Mouse (Mus musculus) hindbrain, embryonic 12.5 days (tissue): ENCODE measurements around the gene Vmn1r232. TPM values are rescaled to one million over a fixed set of nuclear protein-coding genes. Genes with fewer than 3 reads are reported as not detected.

Experiments used
- ATAC-seq: fragments of 200-750 bp; cut with Nextera tagmentation; 2 replicates; pipeline ENCODE4 v1.8.0; 2017; ENCODE audit warnings: moderate TSS enrichment; ENCODE audit not compliant: low FRiP score
- H3K27ac ChIP-seq: fragments of 300-500 bp; sonication (generic); 2 replicates; pipeline ENCODE4 v1.5.1; 2016; ENCODE audit warnings: mild to moderate bottlenecking
- H3K27me3 ChIP-seq: fragments of 300-500 bp; sonication (generic); 2 replicates; pipeline ENCODE4 v1.6.1; 2016; ENCODE audit warnings: mild to moderate bottlenecking
- H3K36me3 ChIP-seq: fragments of 300-500 bp; sonication (generic); 2 replicates; pipeline ENCODE4 v1.6.1; 2016; ENCODE audit warnings: mild to moderate bottlenecking
- H3K4me1 ChIP-seq: fragments of 300-500 bp; sonication (generic); 2 replicates; pipeline ENCODE4 v1.6.1; 2016
- H3K4me2 ChIP-seq: fragments of 300-500 bp; sonication (generic); replicated peaks from 2 replicates; pipeline ENCODE4 v1.6.1; 2016; ENCODE audit warnings: mild to moderate bottlenecking
- H3K4me3 ChIP-seq: fragments of 300-500 bp; sonication (generic); 2 replicates; pipeline ENCODE4 v1.5.1; 2016; ENCODE audit warnings: mild to moderate bottlenecking
- H3K9ac ChIP-seq: fragments of 300-500 bp; sonication (generic); 2 replicates; pipeline ENCODE4 v1.6.1; 2016; ENCODE audit warnings: mild to moderate bottlenecking, moderate library complexity
- H3K9me3 ChIP-seq: fragments of 300-500 bp; sonication (generic); replicated peaks from 2 replicates; pipeline ENCODE4 v1.6.1; 2016; ENCODE audit warnings: mild to moderate bottlenecking
- WGBS: fragments of 180-500 bp; shearing (Covaris S2); methylation state at CpG from one replicate; pipeline ENCODE4 v1.1.7; 2016; 5-methylcytosine and 5-hydroxymethylcytosine counted together
- polyA plus RNA-seq: library from polyadenylated mRNA; unstranded; fragments of >200 nt; fragmentation: Nextera tagmentation; extraction: Ambion mirVana; gene quantifications from 2 replicates; pipeline ENCODE4 v1.2.1, GENCODE M21; 2016

Vmn1r232 gene
- polyA plus RNA-seq: not detected in 2 replicates

DNA sequence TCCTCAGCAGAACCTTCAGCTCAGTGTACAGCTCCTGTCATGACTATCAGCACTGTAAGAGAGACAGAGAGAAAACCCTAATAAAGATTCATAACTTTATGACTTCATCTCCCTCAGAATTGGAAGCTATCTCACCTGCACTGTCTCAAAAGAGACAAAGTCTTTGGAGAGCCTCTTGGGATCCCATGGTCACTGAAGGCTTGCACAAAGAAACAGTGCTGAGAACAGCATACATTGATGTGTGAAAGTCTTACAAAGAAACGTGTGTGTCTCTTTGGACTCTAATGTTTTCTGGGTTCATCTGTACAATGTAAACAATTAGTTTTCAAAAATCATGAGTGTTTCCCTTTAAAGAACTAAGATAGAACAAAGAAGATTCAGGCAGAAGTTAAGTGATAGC is at the start of gene Vmn1r232:
Gene Vmn1r232, minus strand, starts transcription at position 101 of the 400 bp plus-strand sequence.
- no peak within 1 kb of the TSS for H3K27ac ChIP-seq
- no peak within 1 kb of the TSS for H3K9ac ChIP-seq
- H3K9me3 ChIP-seq: no peaks in the 10 kb centered on the region; the same call in 1 of the 2 replicates
- 48% methylated on average over 1 of the region's 1 CpGs for WGBS
- ATAC-seq: no peak
- H3K27me3 ChIP-seq: no peaks in the 10 kb centered on the region
- H3K4me3 ChIP-seq: no peak within 1 kb of the TSS
- no peak within 1 kb of the TSS for H3K4me2 ChIP-seq
- H3K36me3 ChIP-seq: no peaks in the 10 kb centered on the region
- no peaks in the 10 kb centered on the region for H3K4me1 ChIP-seq

DNA sequence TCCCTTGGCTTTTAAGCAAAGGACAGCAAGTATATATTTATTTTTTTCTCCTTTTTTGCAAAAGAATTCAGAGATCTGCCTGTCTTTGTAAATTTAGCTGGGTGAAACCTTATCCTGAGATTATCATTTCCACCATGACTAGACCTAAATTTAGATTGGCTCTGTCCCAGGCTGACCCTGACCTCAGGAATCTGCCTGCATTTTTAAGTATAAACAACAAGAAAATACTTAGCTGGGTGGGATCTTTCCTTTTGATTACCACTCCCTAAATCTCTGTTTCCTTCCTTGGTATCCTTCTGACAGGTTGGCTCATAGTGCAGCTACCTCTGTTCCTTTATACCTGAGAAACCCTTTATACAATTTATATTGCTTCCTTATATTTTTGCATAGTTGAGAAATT is 47.2 kb upstream of the Vmn1r232 start:
- Histone ChIP-seq H3K4me1 (no peaks in the 10 kb centered on the region), H3K9me3 (no peaks in the 10 kb centered on the region), H3K4me2 (no peak overlapping the region), H3K36me3 (peaks cover 81% of the 10 kb centered on the region), H3K27me3 (no peaks in the 10 kb centered on the region), H3K4me3 (no peak overlapping the region), H3K9ac (no peak overlapping the region), H3K27ac (no peak overlapping the region)
- ATAC-seq: no peak

DNA sequence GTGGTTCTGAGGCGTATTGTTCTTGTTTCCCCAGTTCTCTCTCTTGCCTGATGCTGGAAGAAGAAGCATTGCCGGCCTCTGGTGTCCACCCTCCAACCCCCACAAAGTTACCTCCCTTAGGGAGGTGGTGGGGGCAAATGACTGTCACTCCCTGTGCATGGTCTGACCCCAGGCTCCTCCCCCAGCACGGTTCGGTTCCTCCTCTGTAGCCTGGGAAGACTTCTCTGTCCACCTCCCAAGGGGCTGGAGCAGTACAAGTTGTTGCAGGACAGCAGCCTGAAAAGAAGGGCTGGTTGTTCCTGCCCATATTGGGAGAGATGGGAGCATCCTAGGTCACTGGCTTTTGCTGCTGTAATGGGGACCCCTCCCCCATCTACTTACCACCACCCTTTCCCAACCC is 45.9 kb upstream of the Vmn1r232 start:
- Histone ChIP-seq H3K27me3 (no peaks in the 10 kb centered on the region), H3K27ac (no peak overlapping the region), H3K4me3 (no peak overlapping the region), H3K4me1 (no peaks in the 10 kb centered on the region), H3K9ac (no peak overlapping the region), H3K9me3 (no peaks in the 10 kb centered on the region), H3K36me3 (peaks cover 94% of the 10 kb centered on the region), H3K4me2 (no peak overlapping the region)
- ATAC-seq: no peak
- WGBS: 87% methylated on average over 4 of the region's 4 CpGs

DNA sequence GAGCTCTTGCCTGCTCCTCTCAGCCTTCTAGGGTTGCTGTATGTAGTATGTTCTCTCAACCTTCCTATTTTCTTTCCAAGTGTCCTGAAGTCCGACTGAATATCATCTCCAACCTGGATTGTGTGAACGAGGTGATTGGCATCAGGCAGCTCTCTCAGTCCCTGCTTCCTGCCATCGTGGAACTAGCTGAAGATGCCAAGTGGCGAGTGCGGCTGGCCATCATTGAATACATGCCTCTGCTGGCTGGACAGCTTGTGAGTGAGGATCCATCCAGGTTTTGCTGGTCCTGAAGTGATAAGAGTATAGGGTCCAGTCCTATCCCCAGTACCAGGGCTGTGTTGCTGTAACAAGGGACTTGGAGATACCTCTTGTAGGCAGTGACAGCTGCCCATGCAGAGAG is 40.9 kb upstream of the Vmn1r232 start:
- Histone ChIP-seq H3K27me3 (no peaks in the 10 kb centered on the region), H3K4me3 (no peak overlapping the region), H3K36me3 (peaks cover 98% of the 10 kb centered on the region), H3K9me3 (no peaks in the 10 kb centered on the region), H3K9ac (no peak overlapping the region), H3K27ac (no peak overlapping the region), H3K4me2 (no peak overlapping the region), H3K4me1 (no peaks in the 10 kb centered on the region)
- 95% methylated on average over 5 of the region's 5 CpGs for WGBS
- no peak for ATAC-seq

DNA sequence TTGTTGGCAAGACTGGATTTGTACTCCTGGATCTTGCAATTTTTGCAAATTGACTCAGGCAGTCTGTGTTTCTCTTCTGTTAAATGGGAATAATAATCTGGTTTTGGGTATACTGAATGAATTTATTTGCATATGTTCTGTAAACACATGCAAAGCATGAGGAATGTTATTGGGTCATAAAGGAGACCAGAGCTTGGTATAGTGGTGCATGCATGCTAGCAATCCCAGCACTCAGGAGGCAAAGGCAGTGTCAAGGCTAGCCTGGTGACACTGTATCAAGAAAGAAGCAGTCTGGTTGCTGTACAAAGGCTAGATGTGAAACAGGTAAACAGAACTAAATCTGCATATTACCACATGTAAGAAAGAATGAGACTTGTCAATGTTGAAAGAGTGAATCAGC is 27.1 kb upstream of the Vmn1r232 start:
- peak overlapping the region; percentile 84 for H3K9ac ChIP-seq
- no peaks in the 10 kb centered on the region for H3K27me3 ChIP-seq
- H3K27ac ChIP-seq: no peak overlapping the region
- peak overlapping the region; percentile 81 for H3K4me2 ChIP-seq
- no peaks in the 10 kb centered on the region for H3K9me3 ChIP-seq
- peak overlapping the region; percentile 73 for H3K4me3 ChIP-seq
- H3K4me1 ChIP-seq: peaks cover 33% of the 10 kb centered on the region
- ATAC-seq: no peak
- H3K36me3 ChIP-seq: peaks cover 5% of the 10 kb centered on the region

DNA sequence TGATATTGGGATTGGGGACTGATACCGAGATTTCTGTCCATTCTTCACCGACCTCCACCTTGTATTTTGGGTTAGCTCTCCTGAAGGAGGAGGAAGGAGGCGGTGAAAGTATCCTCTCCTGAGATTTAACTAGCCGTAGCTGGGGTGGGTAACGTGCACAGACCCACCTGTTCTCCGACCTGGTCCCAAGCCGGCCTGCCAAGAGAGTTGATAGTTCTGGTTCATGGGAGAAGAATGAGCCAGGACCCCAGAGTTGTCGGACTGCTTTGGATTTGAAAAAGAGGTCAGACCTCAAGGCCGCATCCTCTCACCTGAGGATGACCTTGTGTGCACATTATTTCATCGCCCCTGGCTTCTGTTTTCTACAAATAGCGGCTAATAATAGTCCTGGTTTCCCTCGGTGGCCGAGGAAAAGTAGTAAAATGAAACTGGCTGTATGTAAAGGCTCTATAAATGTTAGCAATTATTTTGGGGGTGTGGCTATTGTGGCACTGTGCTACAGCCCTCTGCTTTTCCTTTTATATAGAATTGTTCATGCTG is 26.6 kb upstream of the Vmn1r232 start:
- ATAC-seq: no peak
- peak overlapping the region; percentile 73 for H3K4me3 ChIP-seq
- H3K9ac ChIP-seq: peak overlapping the region; percentile 84
- peak overlapping the region; percentile 97 for H3K27ac ChIP-seq
- H3K9me3 ChIP-seq: no peaks in the 10 kb centered on the region
- no peaks in the 10 kb centered on the region for H3K27me3 ChIP-seq
- WGBS: 1% methylated on average over 13 of the region's 13 CpGs
- no peaks in the 10 kb centered on the region for H3K36me3 ChIP-seq
- peak overlapping the region; percentile 81 for H3K4me2 ChIP-seq
- peaks cover 33% of the 10 kb centered on the region for H3K4me1 ChIP-seq

DNA sequence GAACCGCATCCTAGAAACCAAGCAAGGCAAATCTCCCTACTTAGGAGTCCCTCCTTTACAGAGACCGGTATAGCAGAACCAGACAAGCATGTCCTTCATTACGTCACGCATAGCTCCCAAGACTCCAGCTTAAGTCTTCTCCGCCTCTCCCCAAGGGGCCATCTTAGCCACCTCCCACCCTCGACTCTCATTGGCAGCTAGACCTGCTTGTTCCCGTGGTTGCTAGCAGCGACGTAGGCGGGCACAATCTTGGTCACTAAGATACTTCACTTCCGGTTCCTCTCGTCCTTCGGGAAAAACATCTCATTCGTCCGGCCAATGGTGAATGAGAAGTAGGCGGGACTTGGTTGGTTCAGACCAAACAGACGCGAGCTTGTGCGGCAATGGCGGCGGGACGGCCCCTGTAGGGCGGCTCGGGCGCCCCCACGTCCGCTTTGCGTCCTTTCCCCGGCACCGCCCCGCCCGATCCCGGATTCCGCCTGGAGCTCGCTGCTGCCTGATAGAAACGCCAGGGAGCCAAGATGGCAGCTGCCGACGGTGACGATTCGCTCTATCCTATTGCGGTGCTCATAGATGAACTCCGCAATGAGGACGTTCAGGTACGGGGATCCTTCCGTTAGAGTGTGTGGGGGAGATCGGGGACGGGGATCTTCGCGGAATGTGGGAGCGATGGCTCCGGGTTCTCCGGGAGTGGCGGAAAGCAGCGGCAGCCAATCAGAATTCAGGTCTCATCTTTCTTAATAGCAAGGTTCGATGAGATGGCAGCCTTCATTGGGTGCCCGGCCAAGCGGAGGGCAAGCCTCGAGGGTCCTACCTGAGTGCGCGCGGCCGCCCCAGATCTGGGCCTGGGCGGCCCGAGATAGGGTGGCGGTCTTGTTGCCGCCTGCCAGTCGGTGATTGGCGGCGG is 25.7 kb upstream of the Vmn1r232 start, which contains the start of gene Ppp2r1a:
Gene Ppp2r1a, plus strand, starts transcription at position 327 of the 907 bp plus-strand sequence.
- Histone ChIP-seq H3K4me1 (peaks cover 33% of the 10 kb centered on the region), H3K9me3 (no peaks in the 10 kb centered on the region), H3K4me2 (peak within 1 kb of the TSS; percentile 81), H3K27me3 (no peaks in the 10 kb centered on the region), H3K9ac (peak within 1 kb of the TSS; percentile 84), H3K4me3 (peak within 1 kb of the TSS; percentile 73), H3K27ac (peak within 1 kb of the TSS; percentile 97), H3K36me3 (no peaks in the 10 kb centered on the region)
- WGBS: 1% methylated on average over 69 of the region's 69 CpGs
- peak; percentile 99 for ATAC-seq

DNA sequence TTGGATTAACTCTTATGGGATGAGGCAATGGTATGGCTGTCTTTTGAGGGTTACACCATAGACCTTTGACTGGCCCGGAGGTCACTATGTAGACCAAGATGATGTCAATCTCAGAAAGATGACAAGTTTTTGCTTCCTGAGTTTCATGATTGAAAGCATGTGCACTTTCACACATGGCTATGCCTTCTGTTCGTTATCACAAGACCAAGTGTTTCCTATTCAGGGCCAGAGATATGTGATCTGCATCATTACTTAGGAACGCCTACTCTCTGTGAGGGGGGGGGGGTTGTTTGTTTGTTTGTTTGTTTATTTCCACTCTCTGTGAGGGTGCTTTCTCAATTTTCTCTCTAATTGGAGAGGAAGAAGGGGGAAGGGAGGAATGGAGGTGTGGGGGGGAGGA is 24.7 kb upstream of the Vmn1r232 start:
- Histone ChIP-seq H3K9ac (peak overlapping the region; percentile 69), H3K4me3 (peak overlapping the region; percentile 73), H3K4me1 (peaks cover 32% of the 10 kb centered on the region), H3K27ac (peak overlapping the region; percentile 92), H3K36me3 (no peaks in the 10 kb centered on the region), H3K4me2 (peak overlapping the region; percentile 64), H3K27me3 (no peaks in the 10 kb centered on the region), H3K9me3 (no peaks in the 10 kb centered on the region)
- 53% methylated on average over 3 of the region's 3 CpGs for WGBS
- ATAC-seq: peak; percentile 0; the same call in 1 of the 2 replicates

DNA sequence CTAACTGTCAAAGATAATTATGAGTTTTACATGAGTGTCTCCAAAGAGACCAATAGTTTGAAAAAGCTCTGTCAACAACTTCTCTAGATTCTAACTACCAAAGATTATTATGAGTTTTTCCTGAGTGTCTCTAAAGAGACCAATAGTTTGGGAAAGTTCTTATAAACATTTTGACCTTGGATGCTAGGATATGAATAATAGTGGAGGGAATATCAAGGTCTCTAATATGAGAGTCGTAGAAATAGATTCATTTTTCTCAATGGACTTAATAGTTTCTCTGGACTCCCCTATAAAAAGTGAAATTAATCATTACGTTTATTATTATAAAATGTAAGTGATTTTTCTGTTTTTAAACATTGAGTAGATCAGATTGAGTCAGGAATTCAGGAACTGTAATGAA is 14.5 kb downstream of the Vmn1r232 start, which contains the start of gene Vmn1r231:
Gene Vmn1r231, minus strand, starts transcription at position 101 of the 400 bp plus-strand sequence.
- H3K4me2 ChIP-seq: no peak within 1 kb of the TSS
- 62% methylated on average over 2 of the region's 2 CpGs for WGBS
- no peak within 1 kb of the TSS for H3K27ac ChIP-seq
- H3K9ac ChIP-seq: no peak within 1 kb of the TSS
- no peaks in the 10 kb centered on the region for H3K36me3 ChIP-seq
- no peak for ATAC-seq
- H3K4me3 ChIP-seq: no peak within 1 kb of the TSS
- H3K27me3 ChIP-seq: no peaks in the 10 kb centered on the region
- no peaks in the 10 kb centered on the region for H3K4me1 ChIP-seq
- no peaks in the 10 kb centered on the region for H3K9me3 ChIP-seq

Other genes with a start within 250 kb of the Vmn1r232 start
- not detected in 2 replicates for gene Vmn1r226, start 236.9 kb downstream of the Vmn1r232 start, polyA plus RNA-seq
- not detected in 2 replicates for gene Vmn1r227, start 189.9 kb downstream of the Vmn1r232 start, polyA plus RNA-seq
- gene Vmn1r228, start 133.6 kb downstream of the Vmn1r232 start, polyA plus RNA-seq: not detected in 2 replicates
- gene Vmn1r229, start 108.2 kb downstream of the Vmn1r232 start, polyA plus RNA-seq: 0.03 TPM in 1 of 2 replicates, not detected in the other
- gene Vmn1r230, start 79.3 kb downstream of the Vmn1r232 start, polyA plus RNA-seq: not detected in 2 replicates
- not detected in 2 replicates for gene Vmn1r231, start 14.6 kb downstream of the Vmn1r232 start, polyA plus RNA-seq
- 490 and 499 TPM in 2 replicates for gene Ppp2r1a, start 25.6 kb upstream of the Vmn1r232 start, polyA plus RNA-seq
- not detected in 2 replicates for gene Vmn1r233, start 76.8 kb upstream of the Vmn1r232 start, polyA plus RNA-seq
- 18.7 and 19.8 TPM in 2 replicates for gene Zfp160, start 89.2 kb upstream of the Vmn1r232 start, polyA plus RNA-seq